Mouse (Mus musculus): ENCODE measurements at regions not wholly inside any gene's neighbourhood (a gene's known extent, or its start where the extent isn't known, plus 50 kb on each side); places are given as distances from the start of the nearest gene placed in this dataset.

- ATAC-seq (ENCODE audit: low read depth) (0 out of 2 replicates have a peak, but pooled peaks have one; percentile 15), DNase-seq (ENCODE audit: low spot score) (peak; percentile 8)
- H3K9ac ChIP-seq (ENCODE audit: low read depth, low read length): no peak overlapping the region
- no peak overlapping the region for H3K27ac ChIP-seq (replicated peaks; ENCODE audit: low read depth, low read length)
- H3K4me3 ChIP-seq (ENCODE audit: low read depth, low read length): no peak overlapping the region
- peaks cover 8% of the 10 kb centered on the region for H3K4me1 ChIP-seq (ENCODE audit: control insufficient read depth, insufficient read depth, low read length)
- no peaks in the 10 kb centered on the region; the same call in 1 of the 2 replicates for H3K9me3 ChIP-seq (ENCODE audit: control insufficient read depth, low read length)
- 23% methylated on average over 5 of the region's 5 CpGs for WGBS
- H3K4me2 ChIP-seq (ENCODE audit: low read depth, low read length): peak overlapping the region; percentile 37
- H3K36me3 ChIP-seq (ENCODE audit: control insufficient read depth, insufficient read depth, low read length): no peaks in the 10 kb centered on the region
- no peaks in the 10 kb centered on the region for H3K27me3 ChIP-seq (replicated peaks; ENCODE audit: control insufficient read depth, insufficient read depth, low read length)
Measured at GRCm38 (mm10) chr1:42026423-42026822, 669.1 kb upstream of the Pou3f3 start.

- WGBS: 89% methylated on average over 2 of the region's 2 CpGs
- H3K4me3 ChIP-seq (ENCODE audit: low read depth, low read length): no peak overlapping the region
- H3K27ac ChIP-seq (replicated peaks; ENCODE audit: low read depth, low read length): no peak overlapping the region
- ATAC-seq (ENCODE audit: low read depth) (no peak), DNase-seq (ENCODE audit: low spot score) (no peak)
- H3K27me3 ChIP-seq (replicated peaks; ENCODE audit: control insufficient read depth, insufficient read depth, low read length): no peaks in the 10 kb centered on the region
- H3K9me3 ChIP-seq (ENCODE audit: control insufficient read depth, low read length): no peaks in the 10 kb centered on the region
- no peaks in the 10 kb centered on the region for H3K36me3 ChIP-seq (ENCODE audit: control insufficient read depth, insufficient read depth, low read length)
- H3K4me2 ChIP-seq (ENCODE audit: low read depth, low read length): no peak overlapping the region
- H3K9ac ChIP-seq (ENCODE audit: low read depth, low read length): no peak overlapping the region
- H3K4me1 ChIP-seq (ENCODE audit: control insufficient read depth, insufficient read depth, low read length): no peaks in the 10 kb centered on the region
Measured at GRCm38 (mm10) chr1:42033786-42034185, 661.8 kb upstream of the Pou3f3 start.

DNA sequence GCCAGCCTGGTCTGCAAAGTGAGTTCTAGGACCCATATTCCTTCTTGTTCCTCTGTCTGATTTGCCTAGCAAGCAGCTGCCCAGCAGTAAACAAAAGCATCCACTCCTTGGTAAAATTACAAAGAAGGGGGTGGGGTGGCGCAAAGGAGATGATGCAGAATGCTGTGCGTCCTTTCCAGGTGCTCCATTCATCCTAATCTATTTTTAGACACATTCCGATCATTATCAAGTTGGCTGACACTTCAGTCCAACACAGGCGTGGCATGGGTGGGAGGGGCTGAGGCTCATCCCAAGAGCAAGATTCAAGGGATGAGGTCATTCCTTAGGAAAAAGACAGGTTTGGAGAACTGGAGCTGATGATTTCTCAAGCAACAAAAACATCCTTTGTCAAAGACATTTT lies 660.2 kb upstream of the Pou3f3 start:
- no peaks in the 10 kb centered on the region for H3K36me3 ChIP-seq (ENCODE audit: control insufficient read depth, insufficient read depth, low read length)
- no peak overlapping the region for H3K27ac ChIP-seq (replicated peaks; ENCODE audit: low read depth, low read length)
- ATAC-seq (ENCODE audit: low read depth) (no peak), DNase-seq (ENCODE audit: low spot score) (no peak)
- no peaks in the 10 kb centered on the region for H3K9me3 ChIP-seq (ENCODE audit: control insufficient read depth, low read length)
- H3K4me3 ChIP-seq (ENCODE audit: low read depth, low read length): no peak overlapping the region
- no peaks in the 10 kb centered on the region for H3K27me3 ChIP-seq (replicated peaks; ENCODE audit: control insufficient read depth, insufficient read depth, low read length)
- WGBS: 67% methylated on average over 4 of the region's 4 CpGs
- no peak overlapping the region for H3K9ac ChIP-seq (ENCODE audit: low read depth, low read length)
- no peak overlapping the region for H3K4me2 ChIP-seq (ENCODE audit: low read depth, low read length)
- H3K4me1 ChIP-seq (ENCODE audit: control insufficient read depth, insufficient read depth, low read length): no peaks in the 10 kb centered on the region

DNA sequence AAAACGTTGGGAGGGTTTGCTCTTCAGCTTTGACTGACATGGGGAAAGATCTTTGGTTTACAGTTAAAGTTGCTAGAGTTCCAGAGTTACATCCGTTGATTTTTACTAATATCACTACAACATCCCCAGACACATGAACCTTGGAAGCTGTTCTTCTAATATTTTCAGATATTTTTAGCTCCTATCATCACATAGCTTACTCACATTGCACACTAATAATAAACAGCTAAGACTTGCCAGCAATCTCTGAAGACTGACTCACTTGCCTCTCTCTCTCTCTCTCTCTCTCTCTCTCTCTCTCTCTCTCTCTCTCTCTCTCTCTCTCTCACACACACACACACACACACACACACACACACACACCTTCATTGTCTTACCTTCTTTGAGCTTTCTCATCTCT lies 654.0 kb upstream of the Pou3f3 start:
- H3K27me3 ChIP-seq (replicated peaks; ENCODE audit: control insufficient read depth, insufficient read depth, low read length): no peaks in the 10 kb centered on the region
- no peak overlapping the region for H3K9ac ChIP-seq (ENCODE audit: low read depth, low read length)
- no peaks in the 10 kb centered on the region for H3K9me3 ChIP-seq (ENCODE audit: control insufficient read depth, low read length)
- WGBS: 60% methylated on average over 2 of the region's 2 CpGs
- no peaks in the 10 kb centered on the region for H3K36me3 ChIP-seq (ENCODE audit: control insufficient read depth, insufficient read depth, low read length)
- H3K4me2 ChIP-seq (ENCODE audit: low read depth, low read length): no peak overlapping the region
- DNase-seq (ENCODE audit: low spot score) (no peak), ATAC-seq (ENCODE audit: low read depth) (no peak)
- no peaks in the 10 kb centered on the region for H3K4me1 ChIP-seq (ENCODE audit: control insufficient read depth, insufficient read depth, low read length)
- no peak overlapping the region for H3K27ac ChIP-seq (replicated peaks; ENCODE audit: low read depth, low read length)
- H3K4me3 ChIP-seq (ENCODE audit: low read depth, low read length): no peak overlapping the region

- Histone ChIP-seq H3K36me3 (ENCODE audit: control insufficient read depth, insufficient read depth, low read length) (no peaks in the 10 kb centered on the region), H3K27ac (replicated peaks; ENCODE audit: low read depth, low read length) (no peak overlapping the region), H3K9ac (ENCODE audit: low read depth, low read length) (no peak overlapping the region), H3K4me2 (ENCODE audit: low read depth, low read length) (no peak overlapping the region), H3K4me3 (ENCODE audit: low read depth, low read length) (no peak overlapping the region), H3K4me1 (ENCODE audit: control insufficient read depth, insufficient read depth, low read length) (no peaks in the 10 kb centered on the region), H3K27me3 (replicated peaks; ENCODE audit: control insufficient read depth, insufficient read depth, low read length) (no peaks in the 10 kb centered on the region), H3K9me3 (ENCODE audit: control insufficient read depth, low read length) (no peaks in the 10 kb centered on the region)
- DNase-seq (ENCODE audit: low spot score): no peak
- no peak for ATAC-seq (ENCODE audit: low read depth)
Measured at GRCm38 (mm10) chr1:42058494-42058893, 637.1 kb upstream of the Pou3f3 start.

DNA sequence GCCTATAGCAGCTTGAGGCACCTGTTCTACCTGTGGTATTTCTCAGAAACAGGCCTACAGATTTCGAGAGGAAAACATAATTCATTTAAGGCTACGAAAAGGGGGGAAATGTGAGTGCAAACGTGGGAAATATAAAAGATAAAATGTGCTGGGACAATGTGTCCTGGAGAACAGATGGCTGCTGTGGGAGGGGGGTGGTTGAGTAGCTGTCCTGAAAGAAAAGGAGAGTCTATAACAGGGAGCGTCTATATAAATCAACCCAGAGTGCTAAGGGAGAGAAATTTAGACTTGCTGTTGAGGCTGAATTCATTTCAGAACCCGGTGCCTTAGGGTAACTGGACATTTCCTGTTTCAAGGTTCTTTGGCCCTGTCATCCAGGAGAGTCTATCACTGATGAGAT lies 625.5 kb upstream of the Pou3f3 start:
- no peaks in the 10 kb centered on the region for H3K27me3 ChIP-seq (replicated peaks; ENCODE audit: control insufficient read depth, insufficient read depth, low read length)
- H3K27ac ChIP-seq (replicated peaks; ENCODE audit: low read depth, low read length): no peak overlapping the region
- no peak overlapping the region for H3K9ac ChIP-seq (ENCODE audit: low read depth, low read length)
- H3K36me3 ChIP-seq (ENCODE audit: control insufficient read depth, insufficient read depth, low read length): no peaks in the 10 kb centered on the region
- H3K4me2 ChIP-seq (ENCODE audit: low read depth, low read length): no peak overlapping the region
- no peaks in the 10 kb centered on the region for H3K4me1 ChIP-seq (ENCODE audit: control insufficient read depth, insufficient read depth, low read length)
- no peak overlapping the region for H3K4me3 ChIP-seq (ENCODE audit: low read depth, low read length)
- ATAC-seq (ENCODE audit: low read depth): no peak
- DNase-seq (ENCODE audit: low spot score): no peak
- no peaks in the 10 kb centered on the region for H3K9me3 ChIP-seq (ENCODE audit: control insufficient read depth, low read length)
- WGBS: 62% methylated on average over 5 of the region's 5 CpGs

- Histone ChIP-seq H3K4me2 (ENCODE audit: low read depth, low read length) (no peak overlapping the region), H3K27me3 (replicated peaks; ENCODE audit: control insufficient read depth, insufficient read depth, low read length) (no peaks in the 10 kb centered on the region), H3K9me3 (ENCODE audit: control insufficient read depth, low read length) (no peaks in the 10 kb centered on the region), H3K36me3 (ENCODE audit: control insufficient read depth, insufficient read depth, low read length) (no peaks in the 10 kb centered on the region), H3K4me3 (ENCODE audit: low read depth, low read length) (no peak overlapping the region), H3K4me1 (ENCODE audit: control insufficient read depth, insufficient read depth, low read length) (no peaks in the 10 kb centered on the region), H3K9ac (ENCODE audit: low read depth, low read length) (no peak overlapping the region), H3K27ac (replicated peaks; ENCODE audit: low read depth, low read length) (no peak overlapping the region)
- ATAC-seq (ENCODE audit: low read depth) (no peak), DNase-seq (ENCODE audit: low spot score) (no peak)
- WGBS: 44% methylated on average over 2 of the region's 2 CpGs
Measured at GRCm38 (mm10) chr1:42096026-42096425, 599.5 kb upstream of the Pou3f3 start.

- no peak overlapping the region for H3K4me2 ChIP-seq (ENCODE audit: low read depth, low read length)
- no peaks in the 10 kb centered on the region for H3K36me3 ChIP-seq (ENCODE audit: control insufficient read depth, insufficient read depth, low read length)
- no peaks in the 10 kb centered on the region for H3K27me3 ChIP-seq (replicated peaks; ENCODE audit: control insufficient read depth, insufficient read depth, low read length)
- H3K27ac ChIP-seq (replicated peaks; ENCODE audit: low read depth, low read length): no peak overlapping the region
- no peak for DNase-seq (ENCODE audit: low spot score)
- H3K4me1 ChIP-seq (ENCODE audit: control insufficient read depth, insufficient read depth, low read length): no peaks in the 10 kb centered on the region
- no peak for ATAC-seq (ENCODE audit: low read depth)
- H3K9ac ChIP-seq (ENCODE audit: low read depth, low read length): no peak overlapping the region
- no peak overlapping the region for H3K4me3 ChIP-seq (ENCODE audit: low read depth, low read length)
- WGBS: 72% methylated on average over 2 of the region's 2 CpGs
- no peaks in the 10 kb centered on the region for H3K9me3 ChIP-seq (ENCODE audit: control insufficient read depth, low read length)
Measured at GRCm38 (mm10) chr1:42098580-42098979, 597.0 kb upstream of the Pou3f3 start.

DNA sequence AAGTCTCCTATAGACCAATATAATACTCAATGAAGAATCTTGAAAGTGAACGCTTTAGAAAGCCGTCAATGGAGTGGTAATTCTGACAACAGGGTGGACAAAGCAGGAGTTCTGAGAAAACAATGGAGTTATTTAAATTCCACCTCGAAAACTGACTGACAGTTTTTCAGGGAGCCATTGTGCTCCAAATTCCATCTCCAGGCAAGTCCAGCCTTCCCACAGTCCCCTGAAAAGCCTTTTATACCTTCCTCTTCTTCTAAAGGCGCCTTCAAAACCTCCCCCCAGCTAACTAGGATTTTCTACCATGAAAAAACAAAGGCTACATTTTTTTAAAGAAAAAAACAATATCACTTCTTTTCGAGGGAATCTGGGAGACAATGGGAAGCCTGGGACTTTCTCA lies 588.0 kb upstream of the Pou3f3 start:
- Histone ChIP-seq H3K4me3 (ENCODE audit: low read depth, low read length) (no peak overlapping the region), H3K9ac (ENCODE audit: low read depth, low read length) (no peak overlapping the region), H3K4me2 (ENCODE audit: low read depth, low read length) (no peak overlapping the region), H3K9me3 (ENCODE audit: control insufficient read depth, low read length) (no peaks in the 10 kb centered on the region), H3K36me3 (ENCODE audit: control insufficient read depth, insufficient read depth, low read length) (no peaks in the 10 kb centered on the region), H3K27me3 (replicated peaks; ENCODE audit: control insufficient read depth, insufficient read depth, low read length) (no peaks in the 10 kb centered on the region), H3K4me1 (ENCODE audit: control insufficient read depth, insufficient read depth, low read length) (no peaks in the 10 kb centered on the region), H3K27ac (replicated peaks; ENCODE audit: low read depth, low read length) (no peak overlapping the region)
- 41% methylated on average over 5 of the region's 5 CpGs for WGBS
- DNase-seq (ENCODE audit: low spot score) (no peak), ATAC-seq (ENCODE audit: low read depth) (no peak)

Data from embryonic facial prominence, embryonic 14.5 days (tissue).